Mouse (Mus musculus) CD8-positive naive resting alpha-beta T cell, adult 2 months (primary cell): ENCODE results near the gene Cdh22.

Source experiments
- DNase-seq, 2 experiments: peaks; one replicate each; pipeline ENCODE4 v3.0.0; 2022; ENCODE audit warnings: low read depth in 2 of 2, low spot score in 2 of 2

The Cdh22 gene

GRCm38 (mm10) chr2:165210948-165211347 is 23.7 kb downstream of the Cdh22 start:
- DNase-seq = no peak

GRCm38 (mm10) chr2:165207689-165208088 is 27.0 kb downstream of the Cdh22 start:
- DNase-seq = no peak

- DNase-seq = no peak
Measured at GRCm38 (mm10) chr2:165207086-165207485, 27.6 kb downstream of the Cdh22 start.

- DNase-seq = no peak
Measured at GRCm38 (mm10) chr2:165205486-165205885, 29.2 kb downstream of the Cdh22 start.

- DNase-seq = no peak
Measured at GRCm38 (mm10) chr2:165204931-165205330, 29.7 kb downstream of the Cdh22 start.

GRCm38 (mm10) chr2:165201761-165202751 is 32.6 kb downstream of the Cdh22 start:
- no peak for DNase-seq

- no peak for DNase-seq
Measured at GRCm38 (mm10) chr2:165197546-165197945, 37.1 kb downstream of the Cdh22 start.

GRCm38 (mm10) chr2:165195411-165196182 is 39.1 kb downstream of the Cdh22 start:
- DNase-seq = no peak

GRCm38 (mm10) chr2:165191483-165191882 is 43.2 kb downstream of the Cdh22 start:
- no peak for DNase-seq

GRCm38 (mm10) chr2:165189546-165189945 is 45.1 kb downstream of the Cdh22 start:
- DNase-seq = no peak

GRCm38 (mm10) chr2:165187648-165188380 is 46.8 kb downstream of the Cdh22 start:
- no peak for DNase-seq

- no peak for DNase-seq
Measured at GRCm38 (mm10) chr2:165184015-165184633, 50.5 kb downstream of the Cdh22 start.

GRCm38 (mm10) chr2:165182085-165182976 is 52.3 kb downstream of the Cdh22 start:
- DNase-seq = no peak

- DNase-seq = peak in 1 of 2 experiments; percentile 6
Measured at GRCm38 (mm10) chr2:165179231-165179630, 55.4 kb downstream of the Cdh22 start.

GRCm38 (mm10) chr2:165176965-165177364 is 57.7 kb downstream of the Cdh22 start:
- DNase-seq = no peak

GRCm38 (mm10) chr2:165166664-165167435 is 67.8 kb downstream of the Cdh22 start:
- DNase-seq = no peak

- no peak for DNase-seq
Measured at GRCm38 (mm10) chr2:165162221-165162620, 72.4 kb downstream of the Cdh22 start.

GRCm38 (mm10) chr2:165160466-165160865 is 74.2 kb downstream of the Cdh22 start:
- no peak for DNase-seq
